Mouse (Mus musculus): ENCODE measurements around the gene Lcn5.
"Not testable (repeated sequence)": the region's sequence is repeated elsewhere in the genome, so short reads cannot be mapped to it uniquely, and the experiment has no call there.

Lcn5 gene

GRCm38 (mm10) chr2:25679559-25679958 is 21.8 kb downstream of the Lcn5 start:
- DNase-seq (ENCODE audit: low spot score): no peak

- no peak for DNase-seq (ENCODE audit: low spot score)
Measured at GRCm38 (mm10) chr2:25682426-25682825, 24.7 kb downstream of the Lcn5 start, which contains the start of gene Lcn10. Gene Lcn10, plus strand, starts transcription at chr2:25682726.

DNA sequence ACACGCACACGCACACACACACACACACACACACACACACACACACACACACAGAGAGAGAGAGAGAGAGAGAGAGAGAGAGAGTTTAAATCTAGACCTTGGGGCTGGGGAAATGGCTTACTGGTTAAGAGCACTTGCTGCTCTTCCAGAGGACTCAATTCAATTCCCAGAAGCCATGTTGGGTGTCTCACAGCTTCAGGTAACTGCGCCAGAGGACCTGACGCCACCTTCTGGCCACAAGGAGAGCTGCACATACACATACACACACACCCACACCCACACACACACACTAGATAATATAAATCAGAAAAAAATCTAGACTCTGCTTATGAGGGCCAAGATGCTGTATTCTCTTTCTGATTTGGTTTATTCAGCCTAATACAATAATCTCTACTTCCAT is 29.2 kb downstream of the Lcn5 start:
- no peak for DNase-seq (ENCODE audit: low spot score)

DNA sequence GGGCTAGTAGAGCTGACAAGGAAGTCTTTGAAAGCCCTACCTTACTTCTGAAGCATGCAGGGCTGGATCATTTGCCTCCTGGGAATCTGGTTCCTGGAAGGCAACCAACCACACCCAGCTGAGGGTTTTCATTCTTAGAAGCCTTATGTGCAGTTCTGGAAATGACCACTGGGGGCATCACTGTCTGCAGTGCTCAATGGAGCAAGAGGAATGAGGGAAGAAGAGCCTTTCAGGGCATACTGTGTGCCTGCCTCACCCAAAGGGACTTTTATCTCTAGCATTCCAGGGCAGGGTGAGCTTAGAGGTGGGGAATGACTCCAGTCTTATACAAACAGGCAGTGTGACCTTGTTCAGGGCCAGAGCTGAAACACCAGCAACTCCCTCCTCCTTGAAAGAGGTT is 36.9 kb downstream of the Lcn5 start:
- peak; percentile 52 for DNase-seq (ENCODE audit: low spot score)

- no peak for DNase-seq (ENCODE audit: low spot score)
Measured at GRCm38 (mm10) chr2:25696951-25697350, 39.2 kb downstream of the Lcn5 start.

- no peak for DNase-seq (ENCODE audit: low spot score)
Measured at GRCm38 (mm10) chr2:25698696-25699095, 40.9 kb downstream of the Lcn5 start.

- DNase-seq (ENCODE audit: low spot score): not testable (repeated sequence)
Measured at GRCm38 (mm10) chr2:25699743-25700142, 42.0 kb downstream of the Lcn5 start, which contains the start of gene Obp2a. Gene Obp2a, plus strand, starts transcription at chr2:25700043.

DNA sequence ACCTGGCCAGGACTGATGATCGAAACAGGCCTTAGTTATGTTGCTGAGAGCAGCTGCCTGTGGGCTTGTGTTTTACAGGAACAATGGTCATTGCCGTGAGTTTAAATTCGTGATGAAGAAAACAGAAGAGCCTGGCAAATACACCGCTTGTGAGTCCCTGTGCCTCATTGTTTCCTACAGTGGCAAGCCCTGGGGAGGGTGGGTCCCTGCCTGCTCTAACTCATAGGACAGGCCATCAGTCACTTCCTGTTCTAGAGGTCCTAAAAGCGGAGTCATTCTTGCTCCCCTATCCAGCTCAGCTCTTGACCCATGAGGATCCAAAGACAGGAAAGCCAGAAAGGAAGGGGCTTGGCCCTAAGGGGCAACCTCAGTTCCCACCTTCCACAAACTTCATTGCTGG is 43.2 kb downstream of the Lcn5 start:
- no peak for DNase-seq (ENCODE audit: low spot score)

GRCm38 (mm10) chr2:25703706-25704105 is 46.0 kb downstream of the Lcn5 start:
- no peak for DNase-seq (ENCODE audit: low spot score)

DNA sequence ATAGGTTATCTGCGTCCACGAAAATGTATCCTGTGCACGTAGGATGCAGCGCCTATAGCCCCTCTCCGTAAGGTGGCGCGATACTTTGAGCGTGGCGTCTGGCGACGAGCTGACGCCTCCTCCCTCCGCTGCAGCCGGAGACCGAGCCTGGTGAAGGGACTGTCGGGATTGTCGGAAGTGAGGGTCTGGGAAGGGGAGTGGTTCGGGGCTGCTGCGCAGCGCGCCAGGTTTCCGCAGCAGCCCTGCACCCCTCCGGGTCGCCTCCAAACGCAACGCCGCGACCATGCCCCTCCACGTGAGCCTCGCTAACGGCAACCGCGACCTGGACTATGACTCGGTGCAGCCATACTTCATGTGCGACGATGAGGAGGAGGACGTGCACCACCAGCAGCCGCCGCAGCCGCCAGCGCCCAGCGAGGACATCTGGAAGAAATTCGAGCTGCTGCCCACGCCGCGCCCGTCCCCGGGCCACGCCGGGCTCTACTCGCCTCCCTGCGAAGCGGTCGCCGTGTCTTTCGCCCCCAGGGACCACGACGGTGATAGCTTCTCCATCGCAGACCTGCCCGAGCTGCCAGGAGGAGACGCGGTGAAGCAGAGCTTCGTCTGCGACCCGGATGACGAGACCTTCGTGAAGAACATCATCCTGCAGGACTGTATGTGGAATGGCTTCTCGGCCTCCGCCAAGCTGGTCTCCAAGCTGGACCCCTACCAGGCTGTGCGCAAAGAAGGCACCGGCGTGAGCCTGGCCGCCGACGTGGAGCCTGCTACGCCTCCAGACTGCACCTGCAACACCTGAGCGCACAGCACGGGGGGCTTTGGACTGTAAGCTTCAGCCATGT is 49.1 kb downstream of the Lcn5 start, which contains the start of gene Bmyc:
TSS of gene Bmyc (plus strand) at position 97 of the 839 bp plus-strand sequence.
- peak; percentile 70 for DNase-seq (ENCODE audit: low spot score)

- no peak for DNase-seq (ENCODE audit: low spot score)
Measured at GRCm38 (mm10) chr2:25708121-25708520, 50.4 kb downstream of the Lcn5 start.

DNA sequence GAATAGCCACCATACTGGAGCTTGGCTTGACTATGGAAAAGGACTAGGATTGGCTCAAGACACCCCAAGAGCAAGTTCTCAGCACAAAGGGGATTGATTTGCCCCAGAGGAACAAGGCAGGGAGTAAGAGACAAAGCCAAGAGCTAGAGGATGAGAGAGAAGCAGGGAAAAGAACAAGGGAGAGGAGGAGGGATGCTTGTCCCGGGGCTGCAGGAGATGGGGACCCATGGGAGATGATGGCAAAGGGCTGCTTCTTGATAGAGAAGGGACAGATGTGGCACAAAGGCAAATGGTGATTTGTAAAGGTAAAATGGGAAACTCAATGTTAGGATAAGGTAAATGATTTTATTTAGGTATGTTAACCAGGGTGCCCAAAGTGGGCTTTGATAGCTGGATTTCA is 51.3 kb downstream of the Lcn5 start:
- not testable (repeated sequence) for DNase-seq (ENCODE audit: low spot score)

DNA sequence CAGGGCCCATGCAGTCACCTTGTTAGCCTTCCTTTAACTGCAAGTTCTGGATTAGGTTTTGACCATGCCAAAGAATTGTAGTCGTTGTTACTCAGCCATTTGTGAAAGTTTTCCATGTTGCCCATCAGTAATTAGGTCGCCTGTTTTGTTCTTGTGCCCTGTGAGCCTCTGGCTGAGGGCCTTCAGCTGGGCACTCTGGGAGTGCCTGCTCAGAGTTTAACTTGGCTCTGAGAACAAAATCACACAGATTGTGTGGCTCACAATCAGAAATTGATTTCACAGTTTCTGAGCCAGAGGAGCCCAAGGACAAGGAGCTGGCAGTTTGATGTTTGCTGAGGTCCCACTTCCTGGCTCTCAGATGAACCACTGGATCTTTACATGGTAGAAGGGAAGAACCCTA is 52.0 kb downstream of the Lcn5 start:
- DNase-seq (ENCODE audit: low spot score): not testable (repeated sequence)
